Mouse (Mus musculus): ENCODE data around the gene Gm49392. TPM values are rescaled to one million over a fixed set of nuclear protein-coding genes. Genes with fewer than 3 reads are reported as not detected.

Gene Gm49392
- 1.6 TPM for total RNA-seq (2023)

DNA sequence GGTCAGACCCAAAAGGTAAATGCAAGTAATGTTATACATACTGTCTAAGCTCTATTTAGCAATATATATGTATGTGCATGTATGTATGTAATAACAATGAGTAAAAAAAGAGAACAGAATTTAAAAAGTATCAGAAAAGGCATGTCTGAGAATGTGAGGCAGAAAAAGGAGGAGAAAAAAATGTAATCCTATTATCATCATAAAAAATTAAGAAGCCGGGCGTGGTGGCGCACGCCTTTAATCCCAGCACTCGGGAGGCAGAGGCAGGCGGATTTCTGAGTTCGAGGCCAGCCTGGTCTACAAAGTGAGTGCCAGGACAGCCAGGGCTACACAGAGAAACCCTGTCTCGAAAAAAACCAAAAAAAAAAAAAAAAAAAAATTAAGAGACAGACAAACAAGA, at the start of gene Gm49392:
TSS of gene Gm49392 (minus strand) at position 101 of the 400 bp plus-strand sequence.

DNA sequence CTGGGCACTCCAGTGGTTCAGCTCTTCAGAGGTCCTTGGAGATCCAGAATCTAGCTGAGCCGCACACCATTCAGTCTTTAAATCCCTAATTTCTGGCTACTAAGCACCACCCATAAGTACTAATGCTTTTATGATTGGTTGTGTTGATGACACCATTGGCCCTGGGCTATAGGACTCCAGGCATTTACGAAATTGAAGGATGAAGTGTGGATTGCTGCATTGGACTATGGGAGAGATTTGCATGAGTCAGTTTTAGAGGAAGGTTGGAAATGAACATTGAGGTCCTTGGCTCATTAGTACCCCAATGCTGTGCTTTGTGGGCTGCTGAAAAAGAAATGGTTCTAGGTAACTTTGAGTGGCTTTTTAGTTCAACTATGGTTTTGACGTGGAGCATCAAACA, 45.2 kb upstream of the Gm49392 start, which contains the start of gene Tpbpa:
TSS of gene Tpbpa (minus strand) at position 101 of the 400 bp plus-strand sequence.

DNA sequence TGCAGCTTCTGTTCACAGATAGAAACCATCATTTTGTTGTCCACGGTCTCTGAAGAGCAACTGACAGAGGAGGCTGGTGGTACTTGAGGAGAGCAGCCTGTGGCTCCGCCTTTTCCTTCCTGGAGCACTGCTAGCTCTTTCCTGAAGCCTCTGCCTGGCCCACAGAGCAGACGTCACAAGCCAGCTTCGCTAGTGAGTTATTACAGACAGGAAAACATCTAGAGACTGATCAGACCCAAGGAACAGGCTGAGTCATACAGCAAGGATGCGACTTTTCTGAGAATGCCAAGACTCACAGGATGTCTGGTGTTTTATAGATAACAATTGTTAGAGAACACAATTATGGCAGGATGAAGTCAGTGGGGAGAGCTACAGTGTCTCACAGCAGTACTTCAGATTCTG, 39.8 kb upstream of the Gm49392 start, which contains the start of the genes Gm49391 and Ctla2a:
TSS of gene Gm49391 (minus strand) at position 72 of the 402 bp plus-strand sequence.
TSS of gene Ctla2a (minus strand) at position 126 of the 402 bp plus-strand sequence.

DNA sequence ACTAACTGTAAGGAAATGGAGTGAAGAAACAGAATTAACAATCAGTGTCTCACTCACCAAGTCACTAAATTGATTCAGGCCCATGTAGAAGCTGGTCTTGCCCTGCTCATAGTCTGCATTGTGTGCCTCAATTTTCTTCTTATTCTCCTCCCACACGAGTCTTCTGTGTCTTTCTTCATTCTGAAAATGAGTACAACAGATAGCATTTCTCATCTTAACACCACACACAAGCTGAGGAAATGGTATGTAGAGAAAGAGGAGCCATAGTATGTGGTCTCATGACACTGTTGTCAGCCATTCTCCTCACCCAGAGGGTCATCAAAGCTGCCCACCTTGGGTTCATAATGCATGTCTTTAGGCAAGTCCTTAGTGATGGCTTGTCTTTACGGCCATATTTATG, 38.8 kb upstream of the Gm49392 start, which contains the start of gene Gm49393:
TSS of gene Gm49393 (minus strand) at position 101 of the 400 bp plus-strand sequence.

DNA sequence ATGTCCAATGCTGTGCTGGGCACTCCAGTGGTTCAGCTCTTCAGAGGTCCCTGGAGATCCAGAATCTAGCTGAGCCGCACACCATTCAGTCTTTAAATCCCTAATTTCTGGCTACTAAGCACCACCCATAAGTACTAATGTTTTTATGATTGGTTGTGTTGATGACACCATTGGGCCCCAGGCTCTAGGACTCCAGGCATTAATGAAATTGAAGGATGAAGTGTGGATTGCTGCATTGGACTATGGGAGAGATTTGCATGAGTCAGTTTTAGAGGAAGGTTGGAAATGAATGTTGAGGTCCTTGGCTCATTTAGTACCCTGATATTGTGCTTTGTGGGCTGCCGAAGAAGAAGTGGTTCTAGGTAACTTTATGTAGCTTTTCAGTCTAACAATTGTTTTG, 8.1 kb upstream of the Gm49392 start, which contains the start of gene Tpbpb:
TSS of gene Tpbpb (minus strand) at position 101 of the 400 bp plus-strand sequence.

DNA sequence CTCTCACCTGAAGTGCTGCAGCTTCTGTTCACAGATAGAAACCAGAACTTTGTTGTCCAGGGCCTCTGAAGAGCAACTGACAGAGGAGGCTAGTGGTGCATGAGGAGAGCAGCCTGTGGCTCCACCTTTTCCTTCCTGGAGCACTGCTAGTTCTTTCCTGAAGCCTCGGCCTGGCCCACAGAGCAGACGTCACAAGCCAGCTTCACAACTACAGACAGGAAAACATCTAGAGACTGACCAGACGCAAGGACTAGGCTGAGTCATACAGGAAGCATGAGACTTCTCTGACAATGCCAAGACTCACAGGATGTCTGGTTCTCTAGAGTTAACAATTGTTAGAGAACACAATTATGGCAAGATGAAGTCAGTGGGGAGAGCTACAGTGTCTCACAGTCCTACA, 634 bp upstream of the Gm49392 start, which contains the start of gene Ctla2b:
TSS of gene Ctla2b (minus strand) at position 120 of the 400 bp plus-strand sequence.

DNA sequence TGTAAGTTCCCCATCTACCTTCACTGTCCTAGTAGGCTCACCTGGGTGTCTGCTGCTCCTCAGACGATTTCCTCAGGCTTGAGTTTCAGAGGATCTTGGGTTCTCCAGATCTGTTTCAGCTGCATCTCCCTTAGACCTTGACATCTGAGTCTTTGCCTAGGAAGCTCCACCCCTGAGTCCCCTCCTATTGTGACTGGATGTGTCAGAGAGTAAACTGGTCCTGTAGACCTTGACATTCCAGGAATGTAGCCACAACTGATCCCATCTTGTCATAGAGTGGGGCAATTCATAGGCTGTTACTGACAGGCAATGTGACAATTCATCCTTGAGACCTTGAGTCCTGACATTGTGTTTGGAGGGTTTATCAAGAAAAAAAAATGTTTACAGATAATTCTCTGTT, 32.4 kb downstream of the Gm49392 start, which contains the start of gene 4930486L24Rik:
TSS of gene 4930486L24Rik (minus strand) at position 195 of the 400 bp plus-strand sequence.

DNA sequence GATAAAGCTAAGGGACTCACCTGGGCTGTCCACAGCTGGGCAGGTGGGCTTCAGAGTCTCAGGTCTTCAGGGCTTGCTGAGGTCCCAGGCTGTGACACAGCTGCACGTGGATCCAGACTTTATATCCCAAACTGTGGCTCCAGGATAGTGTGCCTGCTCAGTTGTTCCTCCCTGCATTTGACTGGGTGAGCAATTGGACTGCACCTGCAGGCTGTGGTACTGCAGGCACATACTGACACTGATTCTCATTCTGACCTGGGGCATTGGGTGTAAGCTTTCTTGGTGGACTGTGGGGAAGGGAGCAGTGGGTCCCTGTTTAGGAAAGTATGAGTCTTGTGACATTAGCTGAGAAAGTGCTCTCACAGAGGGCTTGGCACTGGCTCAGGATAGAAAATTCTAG, 93.9 kb downstream of the Gm49392 start, which contains the start of gene Ctsll3:
TSS of gene Ctsll3 (minus strand) at position 101 of the 400 bp plus-strand sequence.

Other genes with a start within 250 kb of the Gm49392 start
- not detected for gene BC051665, start 110.5 kb downstream of the Gm49392 start, total RNA-seq (2023)
- gene Ctsll3, start 94.0 kb downstream of the Gm49392 start, total RNA-seq (2023): not detected
- gene 4930486L24Rik, start 32.4 kb downstream of the Gm49392 start, total RNA-seq (2023): 7.5 TPM
- gene Ctla2b, start 553 bp upstream of the Gm49392 start, total RNA-seq (2023): 10.8 TPM
- not detected for gene Tpbpb, start 8.0 kb upstream of the Gm49392 start, total RNA-seq (2023)
- gene Gm49393, start 38.7 kb upstream of the Gm49392 start, total RNA-seq (2023): not detected
- gene Gm49391, start 39.7 kb upstream of the Gm49392 start, total RNA-seq (2023): not detected
- 48.4 TPM for gene Ctla2a, start 39.7 kb upstream of the Gm49392 start, total RNA-seq (2023)
- gene Tpbpa, start 45.1 kb upstream of the Gm49392 start, total RNA-seq (2023): not detected
- gene Ctsj, start 109.1 kb upstream of the Gm49392 start, total RNA-seq (2023): not detected
- not detected for gene Ctsq, start 143.7 kb upstream of the Gm49392 start, total RNA-seq (2023)

Data from CD4-positive naive resting alpha-beta T cell, adult 57 days (primary cell).